Mouse (Mus musculus) cerebellum, adult 11 months (tissue): ENCODE measurements around the gene Cmtm7.
"Not testable (repeated sequence)": the region's sequence is repeated elsewhere in the genome, so short reads cannot be mapped to it uniquely, and the experiment has no call there.

Source experiments
- DNase-seq: peaks from one replicate; pipeline ENCODE4 v3.0.0; 2022

Cmtm7 gene

DNA sequence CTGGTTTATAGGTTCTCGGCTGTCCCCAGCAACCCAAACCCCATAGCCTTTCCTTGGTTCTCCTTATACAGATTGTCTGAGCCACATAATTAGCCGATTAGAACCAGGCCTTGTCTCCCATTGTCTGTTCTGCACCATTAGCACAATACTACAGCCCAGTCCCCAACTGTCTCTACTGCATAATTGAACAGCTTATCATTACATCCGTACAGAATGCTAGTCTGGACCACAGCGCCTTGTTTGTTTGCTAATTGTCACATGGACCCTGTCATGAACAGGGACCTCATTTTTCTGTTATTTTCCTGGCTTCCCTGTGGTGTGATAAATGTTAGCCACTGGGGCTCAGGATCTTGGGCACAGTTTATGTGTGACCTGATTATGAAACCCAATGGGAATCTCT lies 21.8 kb downstream of the Cmtm7 start:
- DNase-seq = no peak

DNA sequence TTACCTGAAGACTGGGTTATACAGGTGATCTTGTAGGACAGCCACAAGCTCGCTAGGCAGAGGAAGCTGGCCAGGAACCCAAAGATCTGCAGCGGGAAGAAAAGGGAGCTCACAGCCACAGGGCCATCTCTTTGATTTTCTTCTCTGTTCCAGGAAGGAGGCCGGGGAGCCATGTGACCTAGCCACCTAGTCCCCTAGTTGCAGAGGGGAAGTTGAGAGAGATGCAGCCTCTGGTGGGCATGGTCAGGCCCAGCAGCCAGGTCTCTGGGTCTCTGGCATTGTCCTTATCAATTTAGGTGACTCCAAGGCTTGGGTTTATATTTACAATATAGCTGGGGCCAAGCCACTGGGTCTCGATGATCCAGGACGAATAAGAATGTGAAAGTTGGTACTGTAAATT lies 22.9 kb downstream of the Cmtm7 start:
- DNase-seq = no peak

DNA sequence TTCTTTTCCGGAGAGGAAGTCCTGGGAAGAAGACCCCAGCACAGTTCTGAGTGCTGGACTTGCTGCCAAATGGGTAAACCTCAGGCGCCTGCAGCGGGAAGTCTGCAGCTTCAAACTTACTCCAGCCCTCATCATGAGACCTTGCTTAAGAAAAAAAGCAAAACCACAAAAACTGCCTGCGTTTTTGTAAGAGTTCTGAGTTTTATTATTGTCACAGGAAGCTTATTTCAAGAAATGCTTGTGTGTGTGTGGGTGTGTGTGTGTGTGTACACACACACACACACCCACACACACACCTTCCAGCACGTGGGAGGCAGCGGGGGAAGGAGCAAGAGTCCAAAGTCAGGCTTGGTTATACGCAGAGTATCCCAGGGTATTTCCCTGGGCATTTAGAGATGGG lies 23.4 kb downstream of the Cmtm7 start:
- no peak for DNase-seq

DNA sequence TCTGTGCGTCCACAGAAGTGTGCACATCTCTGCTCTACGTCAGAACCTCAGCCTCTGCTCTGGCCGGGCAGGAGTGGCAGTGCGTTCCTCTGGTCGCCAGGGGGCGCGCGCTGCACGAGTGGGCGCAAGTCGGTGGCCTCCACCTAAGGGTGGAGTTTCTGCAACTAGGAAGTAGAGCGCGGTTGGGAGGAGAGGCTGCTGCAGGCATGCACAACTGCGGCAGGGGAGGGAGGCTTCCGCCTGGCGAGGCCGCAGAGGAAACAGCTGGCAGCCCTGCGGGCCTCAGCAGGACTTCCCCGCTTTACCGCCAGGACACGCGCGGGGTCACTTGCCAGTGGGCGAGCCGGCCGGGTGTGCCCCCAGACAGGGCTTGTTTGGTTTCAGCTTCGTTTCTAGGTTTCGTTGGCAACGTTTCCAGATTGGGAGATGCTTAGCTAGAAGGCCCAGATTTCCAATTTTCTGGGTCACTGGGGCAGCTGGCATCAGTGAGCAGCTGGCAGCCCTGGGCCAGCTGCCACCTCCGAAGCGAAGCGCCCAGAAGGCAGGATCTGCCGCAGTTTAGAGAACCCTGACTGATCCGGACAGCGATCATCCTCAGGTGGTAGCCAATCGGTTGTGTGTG lies 28.7 kb downstream of the Cmtm7 start:
- DNase-seq = peak; percentile 85

DNA sequence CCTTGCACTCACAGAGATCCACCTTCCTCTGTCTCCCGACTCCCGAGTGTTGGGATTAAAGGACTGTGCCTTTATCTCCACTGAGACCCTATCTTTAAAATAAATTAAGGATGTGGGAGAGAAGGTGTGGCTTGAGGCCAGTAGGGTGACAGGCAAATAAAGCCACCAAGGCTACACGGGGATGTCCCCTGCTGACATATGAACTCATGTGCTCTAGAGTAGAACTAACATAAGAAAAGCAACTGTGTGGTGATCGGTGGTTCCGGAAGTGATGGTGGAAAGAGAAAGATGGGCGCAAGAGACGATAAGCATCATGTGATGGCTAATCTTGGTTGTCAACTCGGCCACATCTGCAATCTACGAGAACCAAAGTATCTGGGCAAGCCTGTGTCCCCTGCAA lies 29.3 kb downstream of the Cmtm7 start:
- no peak for DNase-seq

DNA sequence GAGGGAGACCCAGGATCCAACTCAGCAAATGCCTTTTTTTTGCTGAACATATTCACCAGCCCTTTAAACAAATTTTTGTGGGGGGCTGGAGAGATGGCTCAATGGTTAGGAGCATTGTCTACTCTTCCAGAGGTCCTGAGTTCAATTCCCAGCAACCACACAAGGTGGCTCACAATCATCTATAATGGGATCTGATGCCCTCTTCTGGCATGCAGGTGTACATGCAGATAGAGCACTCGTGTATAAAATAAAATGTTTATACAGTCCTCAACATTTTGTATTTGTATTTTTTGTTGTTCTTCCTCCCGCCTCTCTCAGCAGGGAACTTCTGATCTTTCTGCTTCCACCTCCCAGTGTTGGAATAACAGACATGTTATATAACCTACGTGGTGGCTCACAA lies 30.1 kb downstream of the Cmtm7 start:
- no peak for DNase-seq

DNA sequence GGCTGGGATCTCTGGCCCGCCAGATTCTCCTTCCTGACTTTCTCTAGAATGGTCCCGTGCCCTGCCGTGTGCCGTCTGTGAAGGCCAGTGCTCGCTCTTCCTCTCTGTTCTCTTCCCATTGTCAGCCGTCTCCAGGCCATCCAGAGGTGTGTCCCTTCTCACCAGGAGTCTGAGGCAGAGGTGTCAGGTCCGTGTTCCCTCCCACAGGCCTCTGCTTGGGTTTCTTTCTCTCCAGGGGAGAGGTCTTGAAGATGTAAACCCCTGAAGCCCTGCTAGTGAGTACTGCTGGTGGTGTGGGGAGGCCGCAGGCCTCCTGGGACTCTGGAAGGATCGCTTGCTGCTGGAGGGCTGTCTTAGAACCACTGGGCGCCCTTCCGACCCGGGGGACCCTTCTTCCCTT lies 34.2 kb downstream of the Cmtm7 start:
- DNase-seq = no peak

DNA sequence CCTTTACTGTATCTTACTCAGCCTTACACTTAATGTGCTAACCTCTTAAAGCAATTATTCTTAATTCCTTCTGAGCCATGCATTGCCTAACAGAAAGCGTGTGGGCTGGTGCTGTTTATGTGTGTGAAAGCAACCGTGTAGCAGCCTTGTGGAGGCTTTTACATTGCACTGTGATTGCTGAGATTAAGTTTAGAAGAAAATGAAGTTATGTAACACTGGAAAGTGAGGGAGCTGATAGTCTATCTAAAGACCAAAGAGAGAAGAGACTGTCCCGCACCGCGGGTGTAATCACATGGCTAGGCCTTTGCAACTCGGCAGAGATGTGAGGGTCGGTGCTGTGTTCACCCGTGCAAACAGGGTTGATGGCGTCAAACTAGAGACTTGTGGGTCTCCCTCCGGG lies 34.6 kb downstream of the Cmtm7 start:
- DNase-seq = no peak

DNA sequence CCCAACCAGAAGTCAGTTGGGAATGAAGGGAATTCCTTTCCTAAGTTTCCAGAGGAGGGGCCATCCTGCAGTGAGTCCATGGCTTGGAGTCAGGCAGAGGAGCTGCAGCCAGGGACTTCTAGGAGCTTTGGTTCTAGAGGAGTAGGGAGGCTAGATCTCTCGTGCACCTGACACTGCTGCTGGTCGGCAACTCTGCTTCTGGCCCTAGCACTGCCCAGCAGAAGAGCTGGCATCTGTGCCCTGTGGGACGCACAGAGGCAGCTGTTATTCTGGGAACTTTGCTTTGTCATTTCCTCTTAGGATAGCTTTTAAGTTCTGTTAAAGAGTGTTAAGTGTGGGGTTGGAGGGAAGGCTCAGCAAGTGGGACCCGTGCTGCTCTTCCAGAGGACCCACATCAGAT lies 36.0 kb downstream of the Cmtm7 start:
- DNase-seq = no peak

DNA sequence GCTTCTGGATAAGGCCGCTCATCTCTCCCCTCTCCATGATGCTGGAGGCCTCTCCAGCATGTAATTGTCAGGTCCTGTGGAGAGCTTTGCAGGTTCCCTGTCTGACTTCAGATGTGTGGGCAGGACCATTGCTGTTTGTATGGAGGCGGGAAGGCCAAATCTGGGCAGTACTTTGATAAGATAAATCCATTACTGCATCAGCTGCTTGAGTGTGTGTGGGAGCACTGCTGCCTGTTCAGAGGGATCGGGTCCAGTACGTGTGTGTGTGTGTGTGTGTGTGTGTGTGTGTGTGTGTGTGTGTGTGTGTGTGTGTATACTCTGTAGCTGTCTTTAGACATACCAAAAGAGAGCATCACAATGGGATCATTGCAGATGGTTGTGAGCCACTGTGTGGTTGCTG lies 36.5 kb downstream of the Cmtm7 start:
- DNase-seq = no peak

DNA sequence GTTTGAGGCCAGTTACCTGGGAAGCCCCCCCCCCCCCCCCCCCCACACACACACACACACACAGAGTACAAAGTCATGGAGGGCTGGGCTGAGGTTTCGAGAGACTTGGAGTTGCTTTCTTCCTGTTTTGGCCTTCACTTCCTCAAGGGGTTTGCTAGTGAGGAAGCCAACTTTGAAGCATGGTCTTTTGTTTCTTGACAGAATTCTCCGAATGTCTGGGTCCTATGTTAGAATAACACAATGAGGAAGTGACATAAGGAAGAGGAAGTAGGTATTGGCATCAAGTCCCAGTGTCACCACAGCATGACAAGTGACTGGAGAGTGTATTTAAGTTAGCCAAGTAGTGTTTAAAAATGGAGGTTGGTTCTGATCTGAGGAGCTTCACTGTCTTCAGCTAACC lies 38.9 kb downstream of the Cmtm7 start:
- no peak for DNase-seq

DNA sequence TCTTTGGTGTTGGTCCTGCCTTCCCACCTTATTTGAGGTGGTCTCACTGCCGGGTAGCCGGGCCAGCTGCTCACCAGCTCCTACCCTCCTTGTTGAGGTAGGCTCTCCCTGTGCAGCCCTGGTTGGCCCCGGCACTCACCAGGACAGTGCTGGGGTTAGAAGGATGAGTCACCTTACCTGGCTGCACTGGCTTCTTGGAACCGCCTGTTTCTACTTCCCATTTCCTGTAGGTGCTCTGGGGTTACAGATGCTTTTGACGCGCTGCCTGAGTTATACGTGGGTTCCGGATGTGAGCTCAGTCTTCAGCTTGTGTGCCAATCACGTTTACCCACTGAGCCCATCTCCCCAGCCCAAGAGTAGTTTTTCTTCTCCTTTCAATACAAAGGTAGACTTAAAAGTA lies 41.3 kb downstream of the Cmtm7 start:
- no peak for DNase-seq

DNA sequence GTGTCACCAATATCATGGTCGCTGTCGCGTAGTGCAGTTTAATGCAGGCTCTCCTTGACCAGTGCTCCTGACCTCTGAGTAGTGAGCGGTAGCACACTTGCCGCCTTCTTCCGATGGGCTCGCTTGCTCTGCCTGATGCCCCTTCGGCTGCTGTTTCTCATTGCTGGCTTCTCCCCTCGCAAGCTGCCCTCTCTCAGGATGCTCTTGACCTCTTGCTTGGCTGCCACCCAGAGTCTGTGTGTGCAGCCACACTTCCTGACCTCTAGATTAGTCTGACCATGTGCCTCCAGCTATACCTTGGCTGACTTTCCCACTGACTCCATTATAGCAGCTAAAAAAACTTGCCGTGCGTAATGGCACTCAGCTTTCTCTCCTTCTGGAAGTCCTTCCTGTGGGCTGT lies 45.2 kb downstream of the Cmtm7 start:
- DNase-seq = no peak

DNA sequence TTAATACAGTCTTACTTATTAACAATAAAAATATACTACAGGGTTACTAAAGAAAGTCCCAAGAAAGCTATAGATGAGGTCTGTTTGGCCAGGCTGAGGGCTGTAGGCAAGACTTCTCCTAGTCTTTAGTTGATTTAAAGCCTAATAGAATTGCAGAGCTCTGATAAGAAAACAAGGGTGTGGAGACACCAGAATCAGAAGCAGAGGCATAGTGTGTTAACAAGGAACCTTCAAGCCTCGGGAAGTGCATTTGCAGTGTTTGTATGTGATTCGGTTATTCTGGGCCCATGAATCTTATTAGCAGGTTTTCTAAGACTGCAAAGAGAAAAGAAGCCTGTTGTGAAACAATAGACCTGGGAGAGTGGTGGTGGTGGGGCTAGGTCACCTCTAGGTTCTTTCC lies 48.4 kb downstream of the Cmtm7 start:
- no peak for DNase-seq

DNA sequence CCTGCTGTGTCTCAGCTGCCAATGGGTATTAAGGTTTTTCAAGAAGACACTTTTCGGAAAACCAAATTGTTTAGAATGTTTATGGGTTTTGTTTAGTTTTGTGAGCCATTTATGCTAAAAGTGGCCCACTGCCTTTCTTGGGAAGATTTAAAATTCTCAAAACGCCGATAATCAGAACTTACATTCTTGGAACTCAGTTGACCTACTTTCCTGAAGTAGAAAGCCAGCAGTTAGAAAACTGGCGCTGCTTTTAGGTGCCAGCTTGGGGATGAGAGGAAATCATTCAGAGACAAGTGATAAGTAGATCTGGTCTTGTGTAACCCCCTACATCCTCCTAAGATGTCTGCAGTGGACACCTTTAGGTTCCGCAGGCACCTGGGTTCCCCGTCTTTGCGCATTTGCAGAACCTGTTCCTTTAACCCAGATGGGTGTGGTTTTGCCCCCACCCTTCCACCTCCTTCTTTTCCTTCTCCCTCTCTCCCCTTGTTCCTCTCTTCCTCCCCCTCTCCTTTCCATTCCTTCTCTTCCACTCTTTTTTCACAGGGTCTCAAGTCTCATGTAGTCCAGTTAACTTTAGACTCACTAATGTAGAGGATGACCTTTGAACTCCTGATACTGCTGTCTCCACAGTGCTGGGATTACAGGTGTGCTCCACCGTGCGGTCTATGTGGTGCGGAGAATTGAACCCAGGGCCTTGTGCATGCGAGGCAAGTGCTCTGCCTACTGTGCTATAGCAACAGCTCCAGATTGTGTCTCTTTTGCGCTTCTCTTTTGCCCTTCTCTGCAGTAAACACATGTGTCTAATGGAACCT lies 49.6 kb downstream of the Cmtm7 start:
- DNase-seq = no peak

DNA sequence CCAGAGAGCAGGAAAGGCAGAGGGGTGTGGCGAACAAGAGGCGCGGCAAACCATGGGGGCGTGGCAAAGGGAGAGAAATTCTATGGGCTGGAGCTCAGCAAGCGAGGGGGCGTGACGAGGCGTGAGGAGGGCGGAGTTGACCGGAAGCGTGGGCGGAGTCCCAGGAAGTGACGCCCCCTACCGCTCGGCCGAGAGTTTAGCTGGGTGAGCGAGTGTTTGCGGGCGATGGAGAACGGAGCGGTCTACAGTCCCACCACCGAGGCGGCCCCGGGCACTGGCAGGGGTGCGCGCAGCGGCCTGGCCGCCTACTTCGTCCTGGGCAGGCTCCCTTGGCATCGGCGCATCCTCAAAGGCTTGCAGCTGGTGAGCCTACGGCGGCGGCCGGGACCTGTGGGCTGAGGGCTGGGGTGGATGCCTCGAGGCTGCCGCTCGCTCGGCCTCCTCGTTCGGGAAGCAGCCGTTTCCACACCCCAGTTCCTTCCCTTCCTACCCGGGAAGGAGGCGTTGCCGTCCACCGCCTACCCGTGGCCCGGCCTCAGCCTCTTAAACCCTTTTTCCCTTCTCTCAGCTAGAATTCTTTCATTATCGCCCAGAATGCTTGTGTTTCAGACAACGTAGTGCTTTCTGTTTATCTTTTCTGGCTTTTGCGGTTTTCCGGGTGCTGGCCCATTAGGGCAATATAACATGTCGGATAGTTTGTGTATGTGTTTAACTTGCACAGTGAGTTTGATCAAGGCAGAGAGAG lies 50.5 kb downstream of the Cmtm7 start, which contains the start of gene Cmtm6:
Gene Cmtm6 (plus strand): TSS at position 106 of the 745 bp plus-strand sequence.
- DNase-seq = peak; percentile 91

DNA sequence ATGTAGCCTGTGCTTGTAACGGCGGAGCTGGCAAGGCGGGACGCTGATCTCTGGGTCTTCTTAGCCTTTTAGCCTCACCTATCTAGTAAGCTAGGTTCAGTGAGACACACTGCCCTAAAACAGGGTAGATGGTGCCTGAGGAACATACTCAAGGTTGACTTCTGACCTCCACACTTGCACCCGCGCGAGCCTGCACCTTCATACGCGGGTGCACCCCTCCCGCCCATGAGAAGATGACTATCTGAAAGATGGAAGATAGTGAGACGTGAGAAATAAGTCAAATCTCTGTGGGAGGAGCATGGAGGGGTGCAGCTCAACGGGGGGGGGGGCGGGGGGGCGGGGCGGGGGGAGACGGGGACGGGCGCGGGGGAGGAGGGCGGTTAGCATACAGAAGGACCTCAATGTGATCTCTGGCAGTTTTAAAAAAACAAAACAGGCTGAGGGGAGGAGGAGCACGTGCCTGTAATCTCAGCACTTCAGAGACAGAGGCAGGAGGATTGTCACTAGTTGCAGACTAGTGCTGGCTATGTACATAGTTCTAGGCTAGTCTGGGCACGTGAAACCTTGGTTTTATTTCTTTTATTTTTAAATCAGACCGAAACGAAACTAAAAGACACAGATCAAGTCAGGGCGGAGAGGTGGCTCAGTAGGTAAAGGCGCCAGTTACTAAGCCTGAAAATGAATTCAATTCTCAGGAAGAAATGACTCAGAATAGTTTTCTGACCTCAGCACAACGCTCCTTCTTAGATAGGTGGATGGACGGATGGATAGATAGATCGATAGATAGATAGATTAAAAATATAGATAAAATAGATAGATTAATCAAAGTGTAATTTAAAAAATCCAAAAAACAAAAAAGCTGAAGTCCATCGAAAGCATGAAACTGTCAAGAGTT lies 51.5 kb downstream of the Cmtm7 start:
- no peak for DNase-seq

DNA sequence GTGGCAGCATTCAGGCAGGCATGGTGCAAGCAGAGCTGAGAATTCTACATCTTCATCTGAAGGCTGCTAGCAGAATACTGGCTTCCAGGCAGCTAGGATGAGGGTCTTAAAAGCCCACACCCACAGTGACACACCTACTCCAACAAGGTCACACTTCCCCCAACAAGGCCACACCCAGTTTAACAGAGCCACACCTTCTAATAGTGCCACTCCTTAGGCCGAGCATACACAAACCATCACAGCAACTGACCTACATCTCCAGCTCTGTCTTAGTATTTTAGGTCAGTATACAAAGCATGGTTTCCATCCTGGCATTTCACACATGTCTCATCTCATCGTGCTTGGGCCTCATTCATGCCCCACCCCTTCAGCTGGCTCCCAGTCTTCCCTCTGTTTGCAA lies 53.2 kb downstream of the Cmtm7 start:
- not testable (repeated sequence) for DNase-seq

DNA sequence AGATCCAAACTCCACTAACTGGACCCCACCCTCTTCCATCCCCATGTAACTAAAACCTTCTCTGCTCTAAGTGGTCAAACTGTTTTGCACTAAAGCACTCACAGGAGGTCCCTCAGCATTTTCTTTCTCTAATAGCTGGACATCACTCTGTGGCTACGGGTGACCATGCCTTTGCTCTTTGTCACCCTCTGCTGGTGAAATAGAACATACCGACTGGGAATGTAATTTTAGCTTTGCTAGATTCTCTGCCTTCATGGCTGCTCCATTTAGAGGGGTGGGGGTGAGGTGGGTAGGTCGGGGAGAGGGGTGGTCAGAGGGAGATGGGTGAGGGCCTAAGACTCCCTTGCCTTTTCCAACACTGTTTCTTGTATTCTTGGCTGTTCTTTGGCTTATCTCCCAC lies 54.3 kb downstream of the Cmtm7 start:
- DNase-seq = peak; percentile 31

DNA sequence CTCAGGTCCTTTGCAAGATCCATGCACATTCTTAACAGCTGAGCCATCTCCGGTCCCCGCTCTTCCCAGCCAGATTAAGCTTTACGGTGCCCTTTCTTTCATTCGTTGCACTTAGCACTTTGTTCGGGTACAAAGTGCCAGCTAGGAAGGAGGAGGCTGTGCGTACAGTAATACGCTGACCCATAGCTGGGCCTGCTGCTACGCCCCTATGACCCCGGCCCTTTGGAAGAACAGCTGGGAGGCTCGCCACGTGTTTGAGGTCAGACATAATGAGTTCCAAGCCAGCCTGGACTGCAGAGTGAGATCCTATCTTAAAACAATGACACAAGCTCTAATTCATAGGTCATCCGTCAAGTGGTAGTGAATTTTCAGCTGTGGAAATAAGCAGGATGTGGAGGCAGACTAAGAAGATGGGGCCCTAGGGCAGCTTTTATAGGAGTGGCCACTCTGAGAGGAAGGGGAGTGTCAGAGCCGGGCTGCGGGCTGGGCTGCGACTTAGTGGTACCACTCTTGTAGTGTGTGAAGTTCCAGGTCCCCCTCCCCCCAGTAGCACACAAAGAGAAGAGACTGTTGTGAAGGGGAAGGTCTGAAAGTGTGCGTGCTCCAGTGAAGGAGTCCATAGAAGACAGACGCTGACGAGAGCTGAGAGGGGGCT lies 64.9 kb downstream of the Cmtm7 start:
- no peak for DNase-seq

DNA sequence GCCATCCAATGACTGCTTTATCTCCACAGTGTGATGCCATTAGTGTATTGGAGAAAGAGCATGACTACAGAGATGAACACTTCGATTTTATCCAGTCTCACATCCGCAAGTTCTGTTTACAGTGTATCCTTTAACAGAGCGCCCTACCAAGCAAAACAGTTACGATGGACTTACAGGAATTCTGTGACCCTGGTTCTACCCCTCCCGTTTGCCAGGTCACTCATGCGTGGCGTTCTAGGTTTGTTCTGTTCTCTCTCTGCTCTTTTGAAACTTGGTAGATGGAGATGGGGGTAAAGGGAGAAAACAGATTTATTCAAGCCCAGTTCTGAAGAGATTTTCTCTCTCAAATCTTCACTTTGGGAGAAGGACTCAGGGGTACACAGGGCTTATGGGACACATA lies 68.2 kb downstream of the Cmtm7 start:
- no peak for DNase-seq

DNA sequence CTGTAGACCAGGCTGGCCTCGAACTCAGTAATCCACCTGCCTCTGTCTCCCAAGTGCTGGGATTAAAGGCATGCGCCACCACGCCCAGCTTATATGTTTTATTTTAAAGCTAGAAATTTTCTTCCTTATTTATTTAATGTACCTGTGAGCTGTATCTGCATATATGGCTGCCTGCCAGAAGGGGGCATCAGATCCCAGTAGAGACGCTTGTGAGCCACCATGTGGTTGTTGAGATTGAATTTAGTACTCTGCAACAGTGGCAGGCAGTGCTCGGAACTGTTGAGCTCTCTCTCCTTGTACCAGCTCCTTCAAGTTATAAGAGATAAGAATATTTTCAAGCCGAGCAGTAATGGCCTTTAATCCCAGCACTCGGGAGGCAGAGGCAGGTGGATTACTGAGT lies 71.3 kb downstream of the Cmtm7 start:
- DNase-seq = no peak
